Mouse (Mus musculus) spleen, postnatal 0 days (tissue): ENCODE measurements around the gene Ncln. TPM values are rescaled to one million over a fixed set of nuclear protein-coding genes. Genes with fewer than 3 reads are reported as not detected.

ENCODE experiments used
- polyA plus RNA-seq: library from polyadenylated mRNA; unstranded; fragments of >200 nt; fragmentation: Nextera tagmentation; extraction: Ambion mirVana; gene quantifications from 2 replicates; pipeline ENCODE4 v1.2.1, GENCODE M21; 2015

The Ncln gene
- polyA plus RNA-seq, result 34.4 and 39.8 TPM in 2 replicates

DNA sequence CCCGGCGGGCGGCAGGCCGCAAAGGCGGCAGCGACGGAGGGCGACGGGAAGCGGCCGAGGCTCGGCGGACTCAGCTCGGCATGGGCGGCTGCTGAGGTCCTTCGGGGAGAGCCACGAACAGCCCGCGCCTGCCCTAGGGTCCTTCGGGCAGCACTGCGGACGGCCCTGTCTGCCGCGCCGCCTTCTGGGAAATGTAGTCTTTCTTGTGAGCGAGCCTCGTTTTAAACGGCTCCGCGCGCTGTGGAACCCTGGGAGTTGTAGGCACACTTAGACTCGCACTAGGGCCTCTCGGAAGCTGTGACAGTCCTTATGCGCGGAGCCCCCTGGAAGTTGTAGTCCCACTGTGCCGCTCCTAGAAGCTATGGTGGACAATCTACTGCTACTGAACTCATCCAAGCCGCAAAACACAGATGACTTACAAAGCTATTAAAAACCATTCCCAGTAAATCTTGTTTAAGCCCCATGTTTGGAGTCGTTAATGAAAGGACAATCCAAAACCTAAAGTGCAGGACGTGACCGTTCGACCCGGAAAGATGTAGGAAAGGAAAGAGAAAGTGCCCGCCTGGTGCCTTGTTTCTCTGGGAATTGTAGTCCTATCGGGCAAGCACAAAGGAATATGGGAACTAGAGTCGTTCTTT is at the start of gene Ncln:
Ncln (minus strand) TSS at position 129 of the 638 bp plus-strand sequence.

DNA sequence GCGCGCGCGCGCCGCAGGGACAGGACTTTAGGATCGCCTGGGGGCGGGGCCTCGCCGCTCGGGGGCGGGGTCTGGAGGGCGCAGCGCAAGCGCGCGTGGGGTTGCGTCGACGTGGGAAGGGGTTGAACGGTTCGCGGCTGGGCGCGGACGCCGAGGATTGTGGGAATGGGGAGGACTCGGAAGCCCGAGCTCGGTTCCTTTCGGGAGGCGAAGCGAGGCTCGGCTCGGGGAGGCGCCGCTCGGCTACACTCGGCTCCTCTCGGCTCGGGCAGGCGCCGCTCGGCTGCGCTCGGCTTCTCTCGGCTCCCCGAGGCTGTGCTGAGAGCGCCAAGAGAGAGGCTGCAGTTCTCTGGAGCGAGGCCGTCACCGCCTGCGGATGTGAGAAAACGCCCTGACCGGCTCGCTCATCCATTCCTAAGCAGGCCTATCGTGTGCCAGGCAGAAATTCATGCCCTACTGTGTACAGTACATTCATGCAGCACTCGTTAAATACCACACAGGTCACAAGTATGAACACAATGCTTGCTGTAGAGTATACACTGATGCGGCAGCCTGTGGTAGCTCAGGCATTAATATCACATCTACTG is 49.1 kb upstream of the Ncln start, which contains the start of gene Gna11:
Gna11 (minus strand) TSS at position 30 of the 587 bp plus-strand sequence.

GRCm38 (mm10) chr10:81524051-81524605 is 27.9 kb upstream of the Ncln start, which contains the start of gene Gna15:
Gene Gna15, minus strand, starts transcription at chr10:81524225.

DNA sequence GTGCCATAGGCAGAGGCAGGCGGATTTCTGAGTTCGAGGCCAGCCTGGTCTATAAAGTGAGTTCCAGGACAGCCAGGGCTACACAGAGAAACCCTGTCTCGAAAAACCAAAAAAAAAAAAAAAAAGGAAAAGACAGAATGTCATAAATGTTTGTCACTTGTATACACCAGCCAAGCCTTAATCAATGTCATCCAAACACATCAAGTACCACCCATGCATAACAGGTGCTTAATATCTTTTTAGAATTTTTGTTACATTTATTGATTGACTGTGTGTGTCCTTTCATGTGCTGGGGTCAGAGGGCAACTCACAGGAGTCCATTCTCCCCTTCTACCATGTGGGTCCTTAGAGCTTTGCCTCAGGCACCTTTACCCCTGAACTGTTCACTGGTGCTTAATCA is 3.8 kb upstream of the Ncln start, which contains the start of gene S1pr4:
S1pr4 (minus strand) TSS at position 101 of the 400 bp plus-strand sequence.

DNA sequence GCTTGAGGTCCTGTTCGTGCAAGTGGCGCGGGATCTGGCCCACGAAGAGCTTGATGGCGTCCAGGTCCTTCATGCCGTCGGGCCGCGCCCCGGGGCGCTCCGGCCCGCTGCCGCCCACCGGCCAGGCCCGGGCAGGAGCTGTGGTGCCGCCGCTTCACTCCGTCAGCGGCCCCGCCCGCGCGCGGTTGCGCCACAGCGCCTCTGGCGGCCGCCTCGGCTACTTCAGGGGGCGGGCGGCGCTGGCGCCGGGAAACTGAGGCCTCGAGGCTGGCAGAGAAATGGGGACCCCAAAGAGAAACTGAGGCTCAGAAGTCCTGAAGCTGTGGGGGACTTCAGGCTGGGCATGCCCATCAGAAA is 13.7 kb downstream of the Ncln start, which contains the start of gene Celf5:
Celf5 (minus strand) TSS at position 177 of the 357 bp plus-strand sequence.

GRCm38 (mm10) chr10:81455181-81455895 is 40.9 kb downstream of the Ncln start, which contains the start of gene Nfic:
Gene Nfic, minus strand, starts transcription at chr10:81455635.

Other genes with a start within 250 kb of the Ncln start
- gene Matk, start 243.5 kb downstream of the Ncln start, polyA plus RNA-seq, result 4.1 and 6.0 TPM in 2 replicates
- 126 and 131 TPM in 2 replicates for gene Mrpl54, start 229.5 kb downstream of the Ncln start, polyA plus RNA-seq
- 17.8 and 19.1 TPM in 2 replicates for gene Apba3, start 229.4 kb downstream of the Ncln start, polyA plus RNA-seq
- 0.53 and 1.2 TPM in 2 replicates for gene Tjp3, start 204.8 kb downstream of the Ncln start, polyA plus RNA-seq
- gene Pip5k1c, start 203.4 kb downstream of the Ncln start, polyA plus RNA-seq, result 15.4 and 20.0 TPM in 2 replicates
- gene Cactin, start 175.3 kb downstream of the Ncln start, polyA plus RNA-seq, result 27.4 and 29.3 TPM in 2 replicates
- 13.1 and 18.9 TPM in 2 replicates for gene Tbxa2r, start 167.7 kb downstream of the Ncln start, polyA plus RNA-seq
- gene Gipc3, start 153.1 kb downstream of the Ncln start, polyA plus RNA-seq, result 0.05 and 0.08 TPM in 2 replicates
- gene Hmg20b, start 145.9 kb downstream of the Ncln start, polyA plus RNA-seq, result 48.0 and 50.8 TPM in 2 replicates
- 14.5 and 14.7 TPM in 2 replicates for gene Mfsd12, start 138.9 kb downstream of the Ncln start, polyA plus RNA-seq
- gene 4930404N11Rik, start 130.6 kb downstream of the Ncln start, polyA plus RNA-seq, result 2.2 and 2.5 TPM in 2 replicates
- 142 and 145 TPM in 2 replicates for gene Fzr1, start 117.9 kb downstream of the Ncln start, polyA plus RNA-seq
- gene Dohh, start 112.0 kb downstream of the Ncln start, polyA plus RNA-seq, result 71.6 and 73.6 TPM in 2 replicates
- gene Gm48551, start 111.9 kb downstream of the Ncln start, polyA plus RNA-seq, result 1.6 and 1.8 TPM in 2 replicates
- gene Gm48552, start 107.4 kb downstream of the Ncln start, polyA plus RNA-seq, result 0.59 TPM in 1 of 2 replicates, not detected in the other
- 2.9 and 3.5 TPM in 2 replicates for gene Smim24, start 103.3 kb downstream of the Ncln start, polyA plus RNA-seq
- 23.4 and 30.6 TPM in 2 replicates for gene Nfic, start 40.8 kb downstream of the Ncln start, polyA plus RNA-seq
- 0.07 and 0.20 TPM in 2 replicates for gene Celf5, start 13.7 kb downstream of the Ncln start, polyA plus RNA-seq
- gene S1pr4, start 3.7 kb upstream of the Ncln start, polyA plus RNA-seq, result 16.0 and 23.3 TPM in 2 replicates
- 13.1 and 15.7 TPM in 2 replicates for gene Gna15, start 27.8 kb upstream of the Ncln start, polyA plus RNA-seq
- 14.8 and 19.3 TPM in 2 replicates for gene Gna11, start 48.8 kb upstream of the Ncln start, polyA plus RNA-seq
- gene Aes, start 63.1 kb upstream of the Ncln start, polyA plus RNA-seq, result 209 and 247 TPM in 2 replicates
- gene Tle2, start 78.2 kb upstream of the Ncln start, polyA plus RNA-seq, result 20.3 and 29.4 TPM in 2 replicates
- 5.4 and 7.7 TPM in 2 replicates for gene Tle6, start 104.7 kb upstream of the Ncln start, polyA plus RNA-seq
- gene BC025920, start 109.9 kb upstream of the Ncln start, polyA plus RNA-seq, result 0.66 and 0.74 TPM in 2 replicates
- 14.4 and 17.7 TPM in 2 replicates for gene Sirt6, start 131.4 kb upstream of the Ncln start, polyA plus RNA-seq
- gene Ankrd24, start 132.1 kb upstream of the Ncln start, polyA plus RNA-seq, result 2.4 and 3.3 TPM in 2 replicates
- gene Gm10778, start 152.7 kb upstream of the Ncln start, polyA plus RNA-seq, result 1.9 and 2.2 TPM in 2 replicates
- 6.6 and 6.8 TPM in 2 replicates for gene Zfp433, start 208.4 kb upstream of the Ncln start, polyA plus RNA-seq